Mouse (Mus musculus) MEL (cell line): Measurements from ENCODE around the gene Mov10l1. TPM values are rescaled to one million over a fixed set of nuclear protein-coding genes. Genes with fewer than 3 reads are reported as not detected.

Experiments used
- polyA plus RNA-seq, 2 experiments: library from polyadenylated mRNA; stranded (reverse) in 1 of 2; unstranded in 1 of 2; fragments of >175 nt in 1 of 2; fragments of >200 nt in 1 of 2; gene quantifications; 2 replicates each; pipeline versions ENCODE4 v1.2.1 to v1.2.4; 2012; ENCODE audit warnings: low replicate concordance in 2 of 2, low read depth in 1 of 2; ENCODE audit not compliant: insufficient read length in 2 of 2, insufficient read depth in 1 of 2, missing spikeins in 1 of 2
- total RNA-seq: library from RNA; depleted of rRNA; stranded (reverse); fragments of 300-350 nt; gene quantifications from 2 replicates; pipeline ENCODE4 v1.2.3, GENCODE M21; 2012; rRNA removed

Gene Mov10l1
- total and polyA plus RNA-seq, 3 experiments, result not detected

Other genes with a start within 250 kb of the Mov10l1 start
- gene Brd1, start 248.7 kb upstream of the Mov10l1 start, total RNA-seq, result 33.7 and 33.8 TPM in 2 replicates
- 10 to 100 TPM; 43.1 to 72.7 TPM for gene Brd1, start 248.7 kb upstream of the Mov10l1 start, polyA plus RNA-seq
- 57.3 and 57.9 TPM in 2 replicates for gene Zbed4, start 231.2 kb upstream of the Mov10l1 start, total RNA-seq
- gene Zbed4, start 231.2 kb upstream of the Mov10l1 start, polyA plus RNA-seq, result 10 to 100 TPM in 1 of 2 experiments, not detected in 1; 53.2 TPM
- 12.3 and 13.7 TPM in 2 replicates for gene Alg12, start 163.6 kb upstream of the Mov10l1 start, total RNA-seq
- gene Alg12, start 163.6 kb upstream of the Mov10l1 start, polyA plus RNA-seq, result 10 to 100 TPM in 1 of 2 experiments, not detected in 1; 18.6 TPM
- gene Creld2, start 163.3 kb upstream of the Mov10l1 start, total RNA-seq, result 121 and 188 TPM in 2 replicates
- gene Creld2, start 163.3 kb upstream of the Mov10l1 start, polyA plus RNA-seq, result 100 to 1,000 TPM in 1 of 2 experiments, not detected in 1; 118 TPM
- gene Pim3, start 120.7 kb upstream of the Mov10l1 start, total RNA-seq, result 29.5 and 41.6 TPM in 2 replicates
- 10 to 100 TPM in 1 of 2 experiments, not detected in 1; 33.6 TPM for gene Pim3, start 120.7 kb upstream of the Mov10l1 start, polyA plus RNA-seq
- gene Ttll8, start 28.5 kb upstream of the Mov10l1 start, total RNA-seq, result not detected in 2 replicates
- gene Ttll8, start 28.5 kb upstream of the Mov10l1 start, polyA plus RNA-seq, result not detected
- gene Mlc1, start 3.9 kb upstream of the Mov10l1 start, total RNA-seq, result not detected in 2 replicates
- gene Mlc1, start 3.9 kb upstream of the Mov10l1 start, polyA plus RNA-seq, result not detected
- not detected in 2 replicates for gene Panx2, start 76.8 kb downstream of the Mov10l1 start, total RNA-seq
- gene Panx2, start 76.8 kb downstream of the Mov10l1 start, polyA plus RNA-seq, result not detected
- gene Trabd, start 92.2 kb downstream of the Mov10l1 start, total RNA-seq, result 43.1 and 45.9 TPM in 2 replicates
- gene Trabd, start 92.2 kb downstream of the Mov10l1 start, polyA plus RNA-seq, result 10 to 100 TPM in 1 of 2 experiments, not detected in 1; 81.4 TPM
- 13.6 and 17.3 TPM in 2 replicates for gene Selenoo, start 106.2 kb downstream of the Mov10l1 start, total RNA-seq
- gene Selenoo, start 106.2 kb downstream of the Mov10l1 start, polyA plus RNA-seq, result 10 to 100 TPM in 1 of 2 experiments, not detected in 1; 16.6 TPM
- 14.4 and 17.5 TPM in 2 replicates for gene Tubgcp6, start 140.2 kb downstream of the Mov10l1 start, total RNA-seq
- gene Tubgcp6, start 140.2 kb downstream of the Mov10l1 start, polyA plus RNA-seq, result 10 to 100 TPM in 1 of 2 experiments, not detected in 1; 25.3 TPM
- gene Hdac10, start 145.8 kb downstream of the Mov10l1 start, total RNA-seq, result 17.9 and 23.3 TPM in 2 replicates
- gene Hdac10, start 145.8 kb downstream of the Mov10l1 start, polyA plus RNA-seq, result 10 to 100 TPM in 1 of 2 experiments, not detected in 1; 26.6 TPM
- 0.10 TPM in 1 of 2 replicates, not detected in the other for gene Mapk12, start 157.8 kb downstream of the Mov10l1 start, total RNA-seq
- under 1 TPM in 1 of 2 experiments, not detected in 1; 0.18 TPM for gene Mapk12, start 157.8 kb downstream of the Mov10l1 start, polyA plus RNA-seq
- 0.04 and 0.16 TPM in 2 replicates for gene Mapk11, start 166.7 kb downstream of the Mov10l1 start, total RNA-seq
- gene Mapk11, start 166.7 kb downstream of the Mov10l1 start, polyA plus RNA-seq, result under 1 TPM in 1 of 2 experiments, not detected in 1; 0.04 TPM
- gene Plxnb2, start 197.9 kb downstream of the Mov10l1 start, total RNA-seq, result 0.10 and 0.19 TPM in 2 replicates
- under 1 TPM in 1 of 2 experiments, not detected in 1; 0.17 TPM for gene Plxnb2, start 197.9 kb downstream of the Mov10l1 start, polyA plus RNA-seq
- gene Dennd6b, start 213.6 kb downstream of the Mov10l1 start, total RNA-seq, result 4.6 and 6.1 TPM in 2 replicates
- gene Dennd6b, start 213.6 kb downstream of the Mov10l1 start, polyA plus RNA-seq, result 10 to 100 TPM in 1 of 2 experiments, not detected in 1; 11.4 TPM
- gene Ppp6r2, start 228.6 kb downstream of the Mov10l1 start, total RNA-seq, result 13.5 and 15.5 TPM in 2 replicates
- 10 to 100 TPM in 1 of 2 experiments, not detected in 1; 23.2 TPM for gene Ppp6r2, start 228.6 kb downstream of the Mov10l1 start, polyA plus RNA-seq